Mouse (Mus musculus): ENCODE data around the gene Rai1. TPM values are rescaled to one million over a fixed set of nuclear protein-coding genes. Genes with fewer than 3 reads are reported as not detected.
A peak's percentile ranks its signal among the peaks of the same experiment; 100 is the strongest.

Rai1 gene
- total and polyA plus RNA-seq, 2 experiments from 2014 or later = 24.9 to 70.0 TPM

DNA sequence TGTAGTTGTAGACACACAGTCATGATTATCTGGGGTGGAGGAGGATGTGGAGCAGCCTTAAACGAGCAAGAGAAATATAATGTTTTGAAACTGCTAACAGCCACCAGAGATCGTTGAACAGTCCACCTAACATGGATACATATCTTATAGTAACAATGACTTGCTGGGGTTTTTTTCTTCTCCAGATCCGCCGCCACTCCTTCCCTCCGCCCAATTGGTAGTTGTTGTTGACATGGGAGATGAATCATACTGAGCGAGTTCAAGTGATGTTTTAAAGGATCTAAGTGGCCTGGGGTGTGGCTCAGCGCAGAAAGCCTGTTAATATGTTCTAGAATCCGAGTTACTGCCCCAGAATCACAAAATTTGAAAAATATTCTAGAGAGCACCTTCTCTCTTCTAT lies 114.8 kb downstream of the Rai1 start:
- Histone ChIP-seq H3K4me1 (ENCODE audit: insufficient read depth, low read length) (peaks cover 11% of the 10 kb centered on the region), H3K27ac (peak overlapping the region; percentile 68; the same call in 1 of the 2 replicates), H3K36me3 (ENCODE audit: insufficient read depth, low read length) (no peaks in the 10 kb centered on the region), H3K27me3 (ENCODE audit: insufficient read depth, low read length) (no peaks in the 10 kb centered on the region), H3K4me3 (ENCODE audit: low read length) (peak overlapping the region; percentile 61), H3K9me3 (ENCODE audit: low read length) (no peaks in the 10 kb centered on the region), H3K9ac (replicated peaks; ENCODE audit: low read length) (peak overlapping the region; percentile 51), H3K4me2 (ENCODE audit: low read depth, low read length) (peak overlapping the region; percentile 74)
- DNase-seq (ENCODE audit: low spot score) (no peak), ATAC-seq (no peak)
- no peak for TF ChIP-seq CTCF (IDR thresholded peaks at IDR 0.05; ENCODE audit: low read depth)
- WGBS = 48% methylated on average over 8 of the region's 8 CpGs

GRCm38 (mm10) chr11:60220291-60220804 lies 115.5 kb downstream of the Rai1 start:
- TF ChIP-seq CTCF (IDR thresholded peaks at IDR 0.05; ENCODE audit: low read depth) = no peak
- Histone ChIP-seq H3K4me1 (ENCODE audit: insufficient read depth, low read length) (peaks cover 11% of the 10 kb centered on the region), H3K4me2 (ENCODE audit: low read depth, low read length) (peak overlapping the region; percentile 74), H3K9ac (replicated peaks; ENCODE audit: low read length) (peak overlapping the region; percentile 51), H3K36me3 (ENCODE audit: insufficient read depth, low read length) (no peaks in the 10 kb centered on the region), H3K27me3 (ENCODE audit: insufficient read depth, low read length) (no peaks in the 10 kb centered on the region), H3K4me3 (ENCODE audit: low read length) (peak overlapping the region; percentile 61), H3K9me3 (ENCODE audit: low read length) (no peaks in the 10 kb centered on the region), H3K27ac (peak overlapping the region; percentile 68; the same call in 1 of the 2 replicates)
- ATAC-seq (peak; percentile 77), DNase-seq (ENCODE audit: low spot score) (peak; percentile 93)
- WGBS = under 1% methylated on average over 46 of the region's 46 CpGs

DNA sequence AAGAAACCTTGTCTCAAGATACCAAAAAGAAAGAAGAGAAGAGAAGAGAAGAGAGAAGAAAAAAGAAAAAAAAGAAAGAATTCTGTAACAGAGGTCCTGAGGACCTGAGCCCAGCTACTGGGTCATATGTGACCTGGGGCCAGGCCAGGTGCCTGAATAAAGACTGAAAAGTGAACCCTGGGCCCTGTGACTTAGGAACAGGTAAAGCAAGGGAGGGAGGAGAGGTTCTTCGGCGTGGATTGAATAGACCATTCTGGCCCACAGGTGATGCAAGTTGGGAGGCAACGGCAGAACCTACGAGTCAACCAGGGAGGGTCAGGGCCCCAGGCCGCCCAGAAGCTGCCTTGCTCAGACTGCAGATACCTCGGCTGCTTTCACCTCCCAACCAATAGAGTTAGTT lies 116.6 kb downstream of the Rai1 start:
- H3K9me3 ChIP-seq (ENCODE audit: low read length) = no peaks in the 10 kb centered on the region
- WGBS = 93% methylated on average over 6 of the region's 6 CpGs
- DNase-seq (ENCODE audit: low spot score) = no peak
- H3K4me1 ChIP-seq (ENCODE audit: insufficient read depth, low read length) = peaks cover 11% of the 10 kb centered on the region
- no peaks in the 10 kb centered on the region for H3K27me3 ChIP-seq (ENCODE audit: insufficient read depth, low read length)
- no peak overlapping the region for H3K27ac ChIP-seq
- H3K36me3 ChIP-seq (ENCODE audit: insufficient read depth, low read length) = no peaks in the 10 kb centered on the region
- H3K4me2 ChIP-seq (ENCODE audit: low read depth, low read length) = no peak overlapping the region
- no peak for ATAC-seq
- no peak overlapping the region for H3K4me3 ChIP-seq (ENCODE audit: low read length)
- no peak overlapping the region for H3K9ac ChIP-seq (replicated peaks; ENCODE audit: low read length)
- TF ChIP-seq CTCF (IDR thresholded peaks at IDR 0.05; ENCODE audit: low read depth) = no peak

DNA sequence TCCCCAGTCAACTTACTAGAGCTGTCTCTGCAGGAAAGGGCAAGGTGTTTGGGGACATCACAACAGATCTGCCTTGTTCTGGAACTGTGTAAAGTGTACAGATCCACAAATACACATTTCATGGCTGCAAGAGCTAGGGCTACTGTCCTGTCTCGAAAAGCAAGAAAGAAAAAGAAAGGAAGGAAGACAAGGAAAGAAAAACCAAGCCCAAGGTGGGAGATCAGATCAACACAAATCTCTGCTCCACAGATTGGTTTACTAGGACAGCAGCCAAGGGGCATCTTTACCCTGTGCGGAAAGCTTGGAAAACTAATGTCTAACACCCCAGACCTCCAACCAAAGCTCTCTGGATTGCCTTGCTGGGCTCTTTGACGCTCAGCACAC lies 117.3 kb downstream of the Rai1 start:
- Histone ChIP-seq H3K4me2 (ENCODE audit: low read depth, low read length) (peak overlapping the region; percentile 57), H3K9ac (replicated peaks; ENCODE audit: low read length) (no peak overlapping the region), H3K4me3 (ENCODE audit: low read length) (peak overlapping the region; percentile 23), H3K9me3 (ENCODE audit: low read length) (no peaks in the 10 kb centered on the region), H3K4me1 (ENCODE audit: insufficient read depth, low read length) (peaks cover 11% of the 10 kb centered on the region), H3K27me3 (ENCODE audit: insufficient read depth, low read length) (no peaks in the 10 kb centered on the region), H3K36me3 (ENCODE audit: insufficient read depth, low read length) (no peaks in the 10 kb centered on the region), H3K27ac (peak overlapping the region; percentile 73; the same call in 1 of the 2 replicates)
- TF ChIP-seq CTCF (IDR thresholded peaks at IDR 0.05; ENCODE audit: low read depth) = no peak
- no peak for DNase-seq (ENCODE audit: low spot score)
- WGBS = 47% methylated on average over 3 of the region's 3 CpGs
- no peak for ATAC-seq

GRCm38 (mm10) chr11:60222469-60223236 lies 117.8 kb downstream of the Rai1 start, which contains the start of gene Srebf1:
TSS of gene Srebf1 (minus strand) at chr11:60222581.
- H3K36me3 ChIP-seq (ENCODE audit: insufficient read depth, low read length) = no peaks in the 10 kb centered on the region
- peak within 1 kb of the TSS; percentile 23 for H3K4me3 ChIP-seq (ENCODE audit: low read length)
- H3K27ac ChIP-seq = peak within 1 kb of the TSS; percentile 73
- peaks cover 11% of the 10 kb centered on the region for H3K4me1 ChIP-seq (ENCODE audit: insufficient read depth, low read length)
- no peaks in the 10 kb centered on the region for H3K9me3 ChIP-seq (ENCODE audit: low read length)
- ATAC-seq (peak; percentile 85), DNase-seq (ENCODE audit: low spot score) (peak; percentile 81)
- peak; percentile 57 for TF ChIP-seq CTCF (IDR thresholded peaks at IDR 0.05; ENCODE audit: low read depth)
- H3K27me3 ChIP-seq (ENCODE audit: insufficient read depth, low read length) = no peaks in the 10 kb centered on the region
- WGBS = 6% methylated on average over 46 of the region's 46 CpGs
- H3K9ac ChIP-seq (replicated peaks; ENCODE audit: low read length) = peak within 1 kb of the TSS; percentile 38
- peak within 1 kb of the TSS; percentile 57 for H3K4me2 ChIP-seq (ENCODE audit: low read depth, low read length)

- no peak overlapping the region for H3K4me2 ChIP-seq (ENCODE audit: low read depth, low read length)
- no peak overlapping the region for H3K4me3 ChIP-seq (ENCODE audit: low read length)
- no peak for ATAC-seq
- DNase-seq (ENCODE audit: low spot score) = peak; percentile 56
- no peak overlapping the region for H3K9ac ChIP-seq (replicated peaks; ENCODE audit: low read length)
- no peak overlapping the region for H3K27ac ChIP-seq
- no peaks in the 10 kb centered on the region for H3K9me3 ChIP-seq (ENCODE audit: low read length)
- peaks cover 8% of the 10 kb centered on the region for H3K4me1 ChIP-seq (ENCODE audit: insufficient read depth, low read length)
- 51% methylated on average over 4 of the region's 4 CpGs for WGBS
- TF ChIP-seq CTCF (IDR thresholded peaks at IDR 0.05; ENCODE audit: low read depth) = peak; percentile 49
- H3K36me3 ChIP-seq (ENCODE audit: insufficient read depth, low read length) = peaks cover 5% of the 10 kb centered on the region; the same call in 1 of the 2 replicates
- H3K27me3 ChIP-seq (ENCODE audit: insufficient read depth, low read length) = no peaks in the 10 kb centered on the region
Observed at GRCm38 (mm10) chr11:60224676-60225075, 119.9 kb downstream of the Rai1 start.

DNA sequence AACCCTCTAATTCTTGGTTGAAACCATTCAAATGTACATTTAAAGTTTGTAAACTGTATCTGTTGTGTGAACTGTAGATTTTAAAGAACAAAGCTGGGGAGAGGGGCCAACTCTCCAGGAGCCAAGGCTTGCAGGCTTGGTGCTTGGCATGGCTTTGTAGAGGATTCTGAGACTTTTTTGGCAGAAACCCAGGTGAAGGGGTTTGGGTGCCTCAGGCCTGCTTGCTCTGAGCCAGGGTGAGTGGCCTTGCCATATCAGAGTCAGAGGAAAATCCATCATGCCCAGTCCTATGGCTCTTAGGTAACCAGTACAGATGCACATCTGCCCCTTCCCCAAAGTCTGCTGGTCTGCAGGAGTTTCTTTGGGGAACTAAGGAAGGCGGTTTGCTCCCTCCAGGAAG lies 121.1 kb downstream of the Rai1 start:
- H3K27ac ChIP-seq = no peak overlapping the region
- H3K36me3 ChIP-seq (ENCODE audit: insufficient read depth, low read length) = peaks cover 5% of the 10 kb centered on the region; the same call in 1 of the 2 replicates
- H3K4me2 ChIP-seq (ENCODE audit: low read depth, low read length) = no peak overlapping the region
- H3K9me3 ChIP-seq (ENCODE audit: low read length) = no peaks in the 10 kb centered on the region
- H3K27me3 ChIP-seq (ENCODE audit: insufficient read depth, low read length) = no peaks in the 10 kb centered on the region
- peaks cover 4% of the 10 kb centered on the region for H3K4me1 ChIP-seq (ENCODE audit: insufficient read depth, low read length)
- 55% methylated on average over 1 of the region's 1 CpGs for WGBS
- H3K9ac ChIP-seq (replicated peaks; ENCODE audit: low read length) = no peak overlapping the region
- no peak overlapping the region for H3K4me3 ChIP-seq (ENCODE audit: low read length)
- TF ChIP-seq CTCF (IDR thresholded peaks at IDR 0.05; ENCODE audit: low read depth) = no peak
- DNase-seq (ENCODE audit: low spot score) = peak; percentile 50
- ATAC-seq = no peak
